Mouse (Mus musculus) erythroblast, embryonic 14.5 days (primary cell): ENCODE results near the gene Fezf2.

Experiments used
- GATA1 ChIP-seq: IDR thresholded peaks from 2 replicates; pipeline ENCODE4 v1.6.1; 2012; ENCODE audit warnings: low read length, inconsistent platforms, mixed read lengths
- TAL1 ChIP-seq: IDR thresholded peaks from 3 replicates; pipeline ENCODE4 v1.6.1; 2012; ENCODE audit warnings: low read length, inconsistent platforms, mixed read lengths

DNA sequence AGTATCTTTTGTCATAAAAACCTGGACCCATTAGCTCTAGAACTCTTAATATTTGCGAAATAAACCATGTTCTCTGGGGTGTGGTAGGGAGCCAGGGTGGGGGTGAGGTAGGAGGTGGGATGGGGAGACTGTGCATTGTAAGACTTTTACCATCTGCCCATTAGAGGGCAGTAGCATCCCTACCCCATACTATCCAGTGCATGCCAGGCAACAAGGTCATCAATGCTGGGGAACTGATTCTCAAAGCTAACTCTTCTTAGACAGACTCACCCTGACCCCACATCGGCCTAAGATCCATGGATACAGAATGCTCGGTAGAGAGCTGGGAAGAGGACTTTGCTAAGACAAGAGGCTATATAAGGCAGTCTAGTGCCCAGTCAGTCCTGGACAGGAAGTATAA is 49.6 kb upstream of the Fezf2 start:
- TF ChIP-seq TAL1 (no peak), GATA1 (no peak)
